Mouse (Mus musculus) large intestine, adult 2 months (tissue): ENCODE measurements around the gene Neurod4. TPM values are rescaled to one million over a fixed set of nuclear protein-coding genes. Genes with fewer than 3 reads are reported as not detected.

Source experiments
- DNase-seq: peaks from one replicate; pipeline ENCODE4 v3.0.0-alpha.2; 2012; ENCODE audit warnings: low read depth, low spot score
- WGBS: fragments of 180-500 bp; shearing (Covaris S2); methylation state at CpG from one replicate; pipeline ENCODE4 v1.1.7; 2018; 5-methylcytosine and 5-hydroxymethylcytosine counted together
- polyA plus RNA-seq: library from polyadenylated mRNA; depleted of rRNA; stranded (reverse); fragments of >200 nt; gene quantifications from 2 replicates; pipeline ENCODE4 v1.2.3, GENCODE M21; 2012; rRNA removed

The Neurod4 gene
- polyA plus RNA-seq, 1 experiment, result not detected

DNA sequence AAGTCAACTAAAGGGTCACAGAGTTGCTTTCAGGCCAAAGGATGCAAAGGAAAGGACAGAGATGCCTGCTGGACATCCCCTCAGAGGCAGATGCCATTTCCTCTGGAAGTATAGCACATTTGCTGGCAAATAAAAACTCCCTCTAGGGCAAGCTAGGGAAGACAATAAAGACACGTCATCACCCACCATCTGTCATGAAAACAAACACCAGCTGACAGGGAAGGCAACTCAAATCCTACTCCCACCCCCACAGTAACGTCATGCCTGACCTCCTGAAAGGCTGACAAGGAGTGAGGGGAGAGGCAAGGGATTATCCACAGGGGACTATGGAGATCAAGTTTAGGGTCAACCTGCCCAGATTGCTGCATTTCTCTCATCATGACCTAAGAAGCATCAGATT lies 35.8 kb downstream of the Neurod4 start:
- no peak for DNase-seq
- 7% methylated on average over 2 of the region's 2 CpGs for WGBS

DNA sequence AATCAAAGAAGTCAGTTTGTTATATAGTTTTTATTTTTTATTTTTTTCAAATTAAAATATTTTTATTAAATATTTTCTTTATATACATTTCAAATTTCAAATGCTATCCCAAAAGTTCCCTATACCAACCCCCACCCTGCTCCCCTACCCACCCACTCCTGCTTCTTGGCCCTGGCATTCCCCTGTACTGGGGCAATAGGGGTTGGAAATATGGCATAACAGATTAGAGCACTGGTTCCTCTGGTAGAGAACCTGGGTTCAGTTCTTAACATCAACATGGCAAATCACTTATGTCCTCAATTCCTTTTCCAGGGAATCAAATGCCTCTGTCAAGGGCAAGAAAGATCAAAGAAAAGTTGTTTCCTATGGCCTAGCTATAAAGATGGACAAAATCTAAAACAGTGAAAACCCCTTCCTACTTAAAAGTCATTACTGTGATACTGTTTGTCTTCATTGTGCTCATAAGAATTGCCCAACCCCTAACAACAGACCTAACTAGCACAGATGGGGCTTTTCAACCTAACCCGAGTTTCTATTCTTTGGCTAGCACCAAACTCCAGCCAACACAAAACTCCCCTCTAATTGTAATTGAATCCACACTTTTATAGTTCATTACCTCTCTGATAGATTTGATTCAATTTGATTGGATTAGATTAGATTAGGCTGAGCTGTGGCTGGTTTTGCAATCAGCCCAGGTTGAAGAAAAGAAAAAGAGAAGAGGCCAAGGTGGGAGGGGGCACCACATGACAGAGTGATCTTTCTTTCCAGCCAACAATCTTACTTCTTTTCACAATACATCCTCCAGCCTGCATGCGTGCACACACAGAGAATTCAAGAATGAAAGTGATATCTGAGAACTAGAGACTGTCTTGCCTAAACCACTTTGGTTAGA lies 41.5 kb downstream of the Neurod4 start:
- 59% methylated on average over 2 of the region's 2 CpGs for WGBS
- no peak for DNase-seq

DNA sequence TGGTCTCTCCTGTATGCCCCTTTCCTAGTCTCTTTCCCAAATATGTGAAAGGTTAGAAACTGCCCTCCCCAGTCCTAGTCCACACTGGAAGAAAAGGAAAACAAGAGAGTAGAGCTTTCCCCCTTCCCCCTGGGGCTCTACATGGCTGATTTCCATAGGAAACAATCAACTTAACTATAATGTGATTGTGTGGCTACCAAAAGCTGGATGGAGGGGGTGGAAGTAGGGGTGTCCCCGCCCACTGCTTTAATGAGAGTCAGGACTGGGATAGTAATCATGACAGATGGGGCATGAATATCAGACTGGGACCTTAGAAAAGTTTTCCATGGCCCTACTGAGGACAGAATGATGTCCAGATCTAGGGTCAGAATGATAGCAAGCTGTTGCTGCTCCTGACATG lies 45.5 kb downstream of the Neurod4 start:
- DNase-seq, result no peak
- WGBS, result 31% methylated on average over 1 of the region's 1 CpGs

DNA sequence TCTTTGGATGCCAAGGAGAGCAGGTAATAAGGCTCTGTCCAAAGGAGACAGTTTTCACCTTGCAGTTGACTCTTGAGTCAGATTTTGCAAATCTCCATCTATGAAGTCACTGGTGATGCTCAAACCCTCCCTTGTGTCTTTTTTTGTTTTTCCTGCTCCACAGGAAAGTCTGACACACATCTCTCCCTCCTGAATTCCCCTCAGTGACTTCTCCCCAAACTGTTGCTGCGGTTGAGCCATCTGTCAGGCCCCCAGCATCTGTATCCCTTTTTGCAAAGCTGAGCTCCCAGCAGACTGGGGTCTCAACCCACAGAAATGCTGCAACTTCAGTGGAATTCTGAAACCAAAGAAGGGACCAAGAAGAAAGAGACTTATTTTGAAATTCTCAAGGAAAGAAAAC lies 47.9 kb downstream of the Neurod4 start:
- 71% methylated on average over 1 of the region's 1 CpGs for WGBS
- no peak for DNase-seq

DNA sequence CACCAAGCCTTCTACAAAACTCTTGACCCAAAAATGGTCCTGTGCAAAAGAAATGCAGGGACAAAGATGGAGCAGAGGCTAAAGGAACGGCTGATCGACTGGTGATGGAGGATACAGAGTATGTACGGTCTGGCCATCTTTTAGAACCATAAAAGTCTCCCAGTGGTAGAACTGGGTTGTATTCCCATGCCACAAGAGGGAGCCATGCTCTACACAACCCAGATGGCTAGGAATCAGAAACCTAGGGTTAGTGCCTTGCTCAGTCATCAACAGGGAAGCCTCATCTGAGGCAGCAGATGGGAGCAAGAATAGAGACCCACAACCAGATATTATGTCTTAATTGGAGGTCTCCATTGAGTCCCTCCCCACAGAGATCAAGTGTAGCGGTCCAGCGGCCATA lies 50.5 kb downstream of the Neurod4 start:
- DNase-seq, result no peak

DNA sequence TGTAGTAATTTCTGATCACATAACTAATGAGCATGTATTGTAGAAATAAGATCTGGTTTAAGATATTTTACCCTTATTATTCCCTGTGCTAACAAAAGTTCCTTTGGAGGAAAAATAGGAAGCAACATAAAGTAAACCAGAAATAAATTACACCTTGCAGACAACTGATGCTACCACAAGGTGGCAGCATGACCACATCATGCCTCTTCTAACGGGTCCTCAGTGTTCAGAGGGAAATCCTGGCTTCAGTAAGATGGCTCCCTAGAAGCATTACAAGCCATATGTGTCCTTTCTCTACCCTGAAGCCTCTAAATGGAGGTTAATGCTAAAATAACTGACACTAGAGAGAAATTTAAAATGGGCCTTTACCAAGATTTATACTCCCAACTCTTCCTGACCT lies 51.8 kb downstream of the Neurod4 start:
- no peak for DNase-seq
- 4% methylated on average over 1 of the region's 1 CpGs for WGBS

More for the DNA sequence above, 50.5 kb downstream of the Neurod4 start:
- 89% methylated on average over 5 of the region's 5 CpGs for WGBS

DNA sequence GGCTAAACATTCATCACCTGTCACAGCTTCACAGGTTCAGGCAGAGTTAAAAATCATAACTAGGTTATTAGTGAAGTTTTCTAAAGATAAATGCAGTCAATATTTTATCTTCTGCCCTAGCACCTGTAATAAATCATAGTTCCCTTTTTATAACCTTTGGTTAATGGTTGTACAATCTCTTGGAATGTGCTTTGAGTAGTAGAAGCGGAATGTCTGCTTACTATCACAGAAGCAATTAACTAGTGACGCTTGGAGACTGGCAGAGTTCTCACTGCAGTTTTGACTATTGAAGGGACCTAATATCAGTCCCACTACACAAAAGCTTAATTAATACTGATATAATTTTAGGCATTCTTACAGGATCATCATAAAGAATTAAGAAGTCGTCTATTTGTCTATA lies 55.0 kb downstream of the Neurod4 start:
- WGBS, result 33% methylated on average over 3 of the region's 3 CpGs
- DNase-seq, result no peak

Other genes with a start within 250 kb of the Neurod4 start
- gene Olfr821, start 249.9 kb downstream of the Neurod4 start, polyA plus RNA-seq, result not detected in 2 replicates
- not detected in 2 replicates for gene Olfr822, start 209.0 kb downstream of the Neurod4 start, polyA plus RNA-seq
- not detected in 2 replicates for gene Olfr823, start 164.9 kb downstream of the Neurod4 start, polyA plus RNA-seq
- not detected in 2 replicates for gene Olfr824, start 150.2 kb downstream of the Neurod4 start, polyA plus RNA-seq
- not detected in 2 replicates for gene Olfr825, start 113.5 kb downstream of the Neurod4 start, polyA plus RNA-seq
- not detected in 2 replicates for gene Olfr826, start 96.1 kb downstream of the Neurod4 start, polyA plus RNA-seq
- gene Olfr827, start 65.8 kb downstream of the Neurod4 start, polyA plus RNA-seq, result not detected in 2 replicates
- gene Tespa1, start 42.6 kb upstream of the Neurod4 start, polyA plus RNA-seq, result 1.3 and 1.7 TPM in 2 replicates
- gene Vmn2r84, start 114.1 kb upstream of the Neurod4 start, polyA plus RNA-seq, result not detected in 2 replicates
- not detected in 2 replicates for gene Vmn2r85, start 149.5 kb upstream of the Neurod4 start, polyA plus RNA-seq
- not detected in 2 replicates for gene Vmn2r86, start 175.8 kb upstream of the Neurod4 start, polyA plus RNA-seq
- not detected in 2 replicates for gene Vmn2r87, start 217.2 kb upstream of the Neurod4 start, polyA plus RNA-seq